Mouse (Mus musculus): Measurements from ENCODE around the gene Serpine2.

Serpine2 gene

GRCm38 (mm10) chr1:79809447-79809846 lies 51.5 kb downstream of the Serpine2 start:
- no peak for DNase-seq

GRCm38 (mm10) chr1:79806865-79807264 lies 54.1 kb downstream of the Serpine2 start:
- no peak for DNase-seq

- DNase-seq: no peak
Measured at GRCm38 (mm10) chr1:79803614-79804013, 57.4 kb downstream of the Serpine2 start.

- no peak for DNase-seq
Measured at GRCm38 (mm10) chr1:79802858-79803427, 58.0 kb downstream of the Serpine2 start.

GRCm38 (mm10) chr1:79797084-79797483 lies 63.9 kb downstream of the Serpine2 start:
- DNase-seq: no peak

- DNase-seq: no peak
Measured at GRCm38 (mm10) chr1:79786267-79786927, 74.6 kb downstream of the Serpine2 start.

- no peak for DNase-seq
Measured at GRCm38 (mm10) chr1:79782433-79782832, 78.5 kb downstream of the Serpine2 start.

GRCm38 (mm10) chr1:79778011-79778410 lies 83.0 kb downstream of the Serpine2 start:
- DNase-seq: no peak

- peak; percentile 92 to 94 for DNase-seq
Measured at GRCm38 (mm10) chr1:79775927-79776458, 85.0 kb downstream of the Serpine2 start, which contains the start of the genes Mrpl44 and Wdfy1. Gene Mrpl44, plus strand, starts transcription at chr1:79776018. Gene Wdfy1, minus strand, starts transcription at chr1:79776143.

GRCm38 (mm10) chr1:79774164-79774780 lies 86.7 kb downstream of the Serpine2 start:
- no peak for DNase-seq

- DNase-seq: no peak
Measured at GRCm38 (mm10) chr1:79768231-79768630, 92.7 kb downstream of the Serpine2 start.

- no peak for DNase-seq
Measured at GRCm38 (mm10) chr1:79764483-79764882, 96.5 kb downstream of the Serpine2 start.

GRCm38 (mm10) chr1:79764031-79764430 lies 96.9 kb downstream of the Serpine2 start:
- no peak for DNase-seq

- no peak for DNase-seq
Measured at GRCm38 (mm10) chr1:79762282-79763250, 98.4 kb downstream of the Serpine2 start.

- no peak for DNase-seq
Measured at GRCm38 (mm10) chr1:79761917-79762271, 99.1 kb downstream of the Serpine2 start.

- peak; percentile 47 to 55 for DNase-seq
Measured at GRCm38 (mm10) chr1:79761106-79761916, 99.7 kb downstream of the Serpine2 start.

- DNase-seq: no peak
Measured at GRCm38 (mm10) chr1:79760656-79761055, 100.3 kb downstream of the Serpine2 start.

- no peak for DNase-seq
Measured at GRCm38 (mm10) chr1:79759436-79759972, 101.5 kb downstream of the Serpine2 start.

GRCm38 (mm10) chr1:79759006-79759405 lies 102.0 kb downstream of the Serpine2 start:
- no peak for DNase-seq

- no peak for DNase-seq
Measured at GRCm38 (mm10) chr1:79757597-79757996, 103.4 kb downstream of the Serpine2 start.

- no peak for DNase-seq
Measured at GRCm38 (mm10) chr1:79757161-79757560, 103.8 kb downstream of the Serpine2 start.
